Mouse (Mus musculus) midbrain, embryonic 12.5 days (tissue): ENCODE results near the gene Gm20708. TPM values are rescaled to one million over a fixed set of nuclear protein-coding genes. Genes with fewer than 3 reads are reported as not detected.

Source experiments
- ATAC-seq: fragments of 200-750 bp; cut with Nextera tagmentation; 2 replicates; pipeline ENCODE4 v1.8.0; 2017; ENCODE audit warnings: low read depth, moderate TSS enrichment, moderate library complexity; ENCODE audit not compliant: low FRiP score
- H3K27ac ChIP-seq: fragments of 300-500 bp; sonication (generic); replicated peaks from 2 replicates; pipeline ENCODE4 v1.5.1; 2016; ENCODE audit warnings: mild to moderate bottlenecking
- H3K27me3 ChIP-seq: fragments of 300-500 bp; sonication (generic); 2 replicates; pipeline ENCODE4 v1.6.1; 2016; ENCODE audit warnings: mild to moderate bottlenecking
- H3K36me3 ChIP-seq: fragments of 300-500 bp; sonication (generic); 2 replicates; pipeline ENCODE4 v1.6.1; 2016
- H3K4me1 ChIP-seq: fragments of 300-500 bp; sonication (generic); 2 replicates; pipeline ENCODE4 v1.6.1; 2016
- H3K4me2 ChIP-seq: fragments of 300-500 bp; sonication (generic); replicated peaks from 2 replicates; pipeline ENCODE4 v1.6.1; 2016; ENCODE audit warnings: mild to moderate bottlenecking, moderate library complexity
- H3K4me3 ChIP-seq: fragments of 300-500 bp; sonication (generic); 2 replicates; pipeline ENCODE4 v1.5.1; 2016; ENCODE audit warnings: mild to moderate bottlenecking
- H3K9ac ChIP-seq: fragments of 300-500 bp; sonication (generic); replicated peaks from 2 replicates; pipeline ENCODE4 v1.6.1; 2016; ENCODE audit warnings: mild to moderate bottlenecking, moderate library complexity
- H3K9me3 ChIP-seq: fragments of 300-500 bp; sonication (generic); 2 replicates; pipeline ENCODE4 v1.6.1; 2016; ENCODE audit warnings: mild to moderate bottlenecking
- WGBS: fragments of 180-500 bp; shearing (Covaris S2); methylation state at CpG from one replicate; pipeline ENCODE4 v1.1.7; 2016; 5-methylcytosine and 5-hydroxymethylcytosine counted together
- polyA plus RNA-seq: library from polyadenylated mRNA; unstranded; fragments of >200 nt; fragmentation: Nextera tagmentation; extraction: Ambion mirVana; gene quantifications from 2 replicates; pipeline ENCODE4 v1.2.1, GENCODE M21; 2016

Gene Gm20708
- polyA plus RNA-seq, 1 experiment from 2014 or later: 0.56 TPM

DNA sequence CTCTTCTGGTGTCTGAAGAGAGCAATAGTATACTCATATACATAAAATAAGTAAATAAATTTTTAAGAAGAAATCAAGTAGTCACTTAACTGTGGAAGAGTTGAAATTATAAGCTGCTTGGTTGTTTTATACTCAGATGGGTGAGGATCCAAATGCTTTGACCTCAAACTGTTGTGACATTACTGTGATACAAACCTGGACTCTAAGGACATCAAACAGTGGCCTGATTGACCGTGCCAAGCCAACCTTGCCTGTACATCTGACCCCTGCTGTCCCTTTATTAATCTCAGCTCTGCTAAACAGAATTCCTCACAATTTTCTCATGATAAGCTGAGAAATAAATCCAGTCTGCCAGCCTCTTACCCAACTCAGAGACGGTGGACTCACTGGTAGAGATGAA, 36.2 kb downstream of the Gm20708 start:
- ATAC-seq: no peak
- WGBS: 84% methylated on average over 2 of the region's 2 CpGs

GRCm38 (mm10) chr11:117846640-117847039, 37.2 kb downstream of the Gm20708 start:
- WGBS: 51% methylated on average over 5 of the region's 5 CpGs
- Histone ChIP-seq H3K4me1 (peaks cover 28% of the 10 kb centered on the region), H3K4me3 (no peak overlapping the region), H3K4me2 (no peak overlapping the region), H3K36me3 (peaks cover 1% of the 10 kb centered on the region; the same call in 1 of the 2 replicates), H3K27me3 (no peaks in the 10 kb centered on the region), H3K9me3 (no peaks in the 10 kb centered on the region), H3K9ac (no peak overlapping the region), H3K27ac (no peak overlapping the region)
- ATAC-seq: no peak

More for the DNA sequence above, 36.2 kb downstream of the Gm20708 start:
- no peak overlapping the region for H3K4me3 ChIP-seq
- no peaks in the 10 kb centered on the region for H3K27me3 ChIP-seq
- H3K27ac ChIP-seq: no peak overlapping the region
- H3K4me1 ChIP-seq: peaks cover 23% of the 10 kb centered on the region
- no peaks in the 10 kb centered on the region for H3K9me3 ChIP-seq
- no peak overlapping the region for H3K9ac ChIP-seq
- no peak overlapping the region for H3K4me2 ChIP-seq
- no peaks in the 10 kb centered on the region for H3K36me3 ChIP-seq

DNA sequence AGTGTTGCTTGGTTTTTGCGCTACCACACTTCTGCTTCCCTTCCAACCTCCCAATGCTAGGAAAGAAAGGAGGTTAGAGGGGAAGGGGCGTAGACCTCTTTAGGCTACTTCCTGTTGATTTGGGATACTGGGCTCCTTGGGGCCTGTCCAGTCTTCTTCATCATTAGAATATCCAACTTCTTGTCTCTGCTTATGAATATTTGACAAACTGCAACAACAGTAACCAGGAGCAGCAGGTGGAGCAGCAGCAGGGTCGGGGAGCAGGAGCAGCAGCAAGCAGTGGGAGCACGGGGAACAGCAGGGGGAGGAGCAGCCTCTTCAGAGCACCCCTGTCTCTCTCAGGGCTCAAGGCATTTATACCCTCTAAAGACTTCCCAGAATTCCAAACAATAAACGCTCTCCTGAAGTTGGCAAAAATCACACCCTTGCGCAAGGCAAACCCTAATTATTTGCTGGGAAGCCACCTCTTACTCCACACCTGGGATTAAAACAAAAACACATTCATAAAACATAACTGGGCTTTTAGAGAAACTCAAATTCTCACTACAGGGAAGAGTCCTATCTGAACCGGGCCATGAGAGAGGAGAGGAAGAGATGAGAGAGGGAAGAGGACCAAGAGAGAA, 38.2 kb downstream of the Gm20708 start:
- H3K4me3 ChIP-seq: peak overlapping the region; percentile 65; the same call in 1 of the 2 replicates
- H3K36me3 ChIP-seq: peaks cover 12% of the 10 kb centered on the region
- peak overlapping the region; percentile 85 for H3K4me2 ChIP-seq
- 83% methylated on average over 7 of the region's 7 CpGs for WGBS
- no peaks in the 10 kb centered on the region for H3K27me3 ChIP-seq
- no peak for ATAC-seq
- no peaks in the 10 kb centered on the region for H3K9me3 ChIP-seq
- H3K4me1 ChIP-seq: peaks cover 28% of the 10 kb centered on the region
- H3K27ac ChIP-seq: peak overlapping the region; percentile 97
- H3K9ac ChIP-seq: peak overlapping the region; percentile 82

DNA sequence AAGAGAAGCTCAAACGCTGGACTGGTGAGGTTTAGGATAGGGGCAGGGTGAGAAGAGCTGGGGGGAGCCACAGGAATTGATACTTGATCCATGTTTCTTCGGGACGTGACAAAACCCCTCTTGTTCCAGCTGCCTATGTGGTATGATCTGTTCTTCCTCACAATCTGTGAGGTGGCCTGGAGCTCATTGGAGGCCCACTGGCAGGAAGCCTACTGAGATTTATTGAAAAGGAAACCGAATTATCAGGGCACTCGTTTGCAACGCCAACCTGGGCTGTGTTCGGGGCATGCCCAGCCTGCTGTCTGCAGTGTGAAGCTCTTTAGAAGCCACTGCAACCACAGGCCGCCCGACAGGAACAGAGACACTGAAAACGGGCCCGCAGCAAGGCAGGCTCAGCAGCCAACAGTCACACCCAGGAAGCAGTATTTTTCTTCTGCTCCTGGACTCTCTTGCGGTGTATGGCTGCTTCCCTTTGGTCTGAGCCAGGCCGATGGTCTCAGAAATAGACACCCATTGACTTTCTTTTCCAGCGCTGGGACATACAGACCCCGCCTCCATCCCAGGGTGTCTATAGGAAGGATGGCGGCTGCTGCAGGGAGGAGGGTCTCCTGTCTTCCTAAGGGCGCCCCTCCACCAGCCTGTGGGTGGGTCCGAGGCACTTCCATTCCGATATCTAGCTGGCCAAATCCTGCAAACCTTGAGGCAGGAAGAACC, 39.0 kb downstream of the Gm20708 start:
- peak; percentile 83 for ATAC-seq
- Histone ChIP-seq H3K4me3 (peak overlapping the region; percentile 65), H3K4me2 (peak overlapping the region; percentile 85), H3K27me3 (no peaks in the 10 kb centered on the region), H3K9ac (peak overlapping the region; percentile 82), H3K36me3 (peaks cover 19% of the 10 kb centered on the region), H3K4me1 (peaks cover 28% of the 10 kb centered on the region), H3K27ac (peak overlapping the region; percentile 97), H3K9me3 (no peaks in the 10 kb centered on the region)
- 10% methylated on average over 19 of the region's 19 CpGs for WGBS

DNA sequence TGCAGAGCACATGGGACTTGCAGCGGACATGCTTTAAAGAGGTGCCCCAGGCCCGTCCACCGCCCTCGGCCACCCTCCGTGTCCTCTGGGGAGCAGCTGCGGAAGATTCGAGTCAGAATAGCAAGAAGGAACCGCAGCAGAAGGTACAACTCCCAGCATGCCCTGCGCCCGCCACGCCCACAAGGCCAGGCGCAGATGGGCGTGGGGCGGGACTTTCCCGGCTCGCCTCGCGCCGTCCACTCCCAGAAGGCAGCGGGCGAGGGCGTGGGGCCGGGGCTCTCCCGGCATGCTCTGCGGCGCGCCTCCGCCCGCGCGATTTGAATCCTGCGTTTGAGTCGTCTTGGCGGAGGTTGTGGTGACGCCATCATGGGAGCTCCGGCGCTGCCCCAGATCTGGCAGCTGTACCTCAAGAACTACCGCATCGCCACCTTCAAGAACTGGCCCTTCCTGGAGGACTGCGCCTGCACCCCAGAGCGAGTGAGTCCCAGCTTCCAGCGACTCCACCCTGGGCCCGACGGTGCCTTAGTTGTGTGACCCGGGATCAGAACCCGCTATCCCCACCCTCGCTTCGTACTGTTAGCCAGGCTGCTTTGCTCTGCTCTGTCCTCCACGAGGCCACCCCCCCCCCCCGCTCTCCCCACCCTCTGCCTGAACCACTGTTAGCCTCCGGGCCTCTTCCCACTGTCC, 39.7 kb downstream of the Gm20708 start, which contains the start of gene Birc5:
Gene Birc5 (plus strand): TSS at position 267 of the 687 bp plus-strand sequence.
- Histone ChIP-seq H3K9me3 (no peaks in the 10 kb centered on the region), H3K4me2 (peak within 1 kb of the TSS; percentile 85), H3K27me3 (no peaks in the 10 kb centered on the region), H3K4me3 (peak within 1 kb of the TSS; percentile 65), H3K36me3 (peaks cover 25% of the 10 kb centered on the region), H3K9ac (peak within 1 kb of the TSS; percentile 82), H3K27ac (peak within 1 kb of the TSS; percentile 97), H3K4me1 (peaks cover 28% of the 10 kb centered on the region)
- peak; percentile 94 for ATAC-seq
- under 1% methylated on average over 51 of the region's 51 CpGs for WGBS

- Histone ChIP-seq H3K9ac (no peak overlapping the region), H3K4me2 (no peak overlapping the region), H3K4me1 (peaks cover 25% of the 10 kb centered on the region), H3K4me3 (no peak overlapping the region), H3K9me3 (no peaks in the 10 kb centered on the region), H3K36me3 (peaks cover 57% of the 10 kb centered on the region), H3K27ac (no peak overlapping the region), H3K27me3 (no peaks in the 10 kb centered on the region)
- WGBS: 95% methylated on average over 3 of the region's 3 CpGs
- no peak for ATAC-seq
Observed at GRCm38 (mm10) chr11:117852875-117853274, 43.4 kb downstream of the Gm20708 start.

- Histone ChIP-seq H3K4me3 (no peak overlapping the region), H3K4me2 (no peak overlapping the region), H3K27me3 (peaks cover 10% of the 10 kb centered on the region), H3K9ac (no peak overlapping the region), H3K27ac (no peak overlapping the region), H3K4me1 (peaks cover 18% of the 10 kb centered on the region), H3K9me3 (no peaks in the 10 kb centered on the region), H3K36me3 (peaks cover 57% of the 10 kb centered on the region)
- no peak for ATAC-seq
- WGBS: 92% methylated on average over 9 of the region's 9 CpGs
Observed at GRCm38 (mm10) chr11:117854241-117854640, 44.8 kb downstream of the Gm20708 start.

GRCm38 (mm10) chr11:117855360-117855759, 45.9 kb downstream of the Gm20708 start:
- Histone ChIP-seq H3K9me3 (no peaks in the 10 kb centered on the region), H3K4me3 (no peak overlapping the region), H3K9ac (no peak overlapping the region), H3K4me2 (no peak overlapping the region), H3K27me3 (peaks cover 21% of the 10 kb centered on the region), H3K4me1 (peaks cover 15% of the 10 kb centered on the region), H3K27ac (no peak overlapping the region), H3K36me3 (peaks cover 57% of the 10 kb centered on the region)
- 95% methylated on average over 5 of the region's 5 CpGs for WGBS
- ATAC-seq: no peak

DNA sequence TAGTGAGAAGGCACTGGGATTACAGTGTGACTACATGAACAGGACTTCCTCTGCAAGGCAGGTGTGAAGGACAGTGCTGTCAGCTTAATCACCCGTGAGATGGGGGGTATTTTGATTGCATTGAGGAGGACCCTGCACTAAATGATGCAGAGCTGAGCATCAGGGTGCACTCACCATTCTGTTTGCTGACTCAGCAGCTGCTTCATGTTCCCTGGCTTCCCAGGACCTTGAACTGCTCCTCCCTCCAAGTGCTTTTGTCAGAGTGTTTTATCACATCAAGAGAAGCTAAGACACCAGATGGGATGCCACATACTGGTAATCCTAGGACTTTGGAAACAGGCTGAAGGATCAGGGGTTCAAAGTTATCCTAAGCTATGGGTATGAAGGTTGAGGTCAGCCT, 46.5 kb downstream of the Gm20708 start:
- H3K36me3 ChIP-seq: peaks cover 57% of the 10 kb centered on the region
- WGBS: 90% methylated on average over 1 of the region's 1 CpGs

GRCm38 (mm10) chr11:117857462-117857861, 48.0 kb downstream of the Gm20708 start:
- Histone ChIP-seq H3K4me2 (no peak overlapping the region), H3K36me3 (peaks cover 48% of the 10 kb centered on the region), H3K27me3 (peaks cover 42% of the 10 kb centered on the region), H3K9me3 (no peaks in the 10 kb centered on the region), H3K4me3 (no peak overlapping the region), H3K4me1 (peaks cover 10% of the 10 kb centered on the region), H3K27ac (no peak overlapping the region), H3K9ac (no peak overlapping the region)
- WGBS: 96% methylated on average over 10 of the region's 10 CpGs
- ATAC-seq: no peak

More for the DNA sequence above, 46.5 kb downstream of the Gm20708 start:
- ATAC-seq: no peak
- Histone ChIP-seq H3K27me3 (peaks cover 27% of the 10 kb centered on the region), H3K4me1 (peaks cover 13% of the 10 kb centered on the region), H3K9me3 (no peaks in the 10 kb centered on the region), H3K4me2 (no peak overlapping the region), H3K27ac (no peak overlapping the region), H3K4me3 (no peak overlapping the region), H3K9ac (no peak overlapping the region)

- 62% methylated on average over 3 of the region's 3 CpGs for WGBS
- Histone ChIP-seq H3K27ac (no peak overlapping the region), H3K4me3 (no peak overlapping the region), H3K9me3 (no peaks in the 10 kb centered on the region), H3K4me1 (peaks cover 19% of the 10 kb centered on the region), H3K36me3 (peaks cover 38% of the 10 kb centered on the region), H3K27me3 (peaks cover 51% of the 10 kb centered on the region), H3K4me2 (no peak overlapping the region), H3K9ac (no peak overlapping the region)
- no peak for ATAC-seq
Observed at GRCm38 (mm10) chr11:117858392-117858791, 48.9 kb downstream of the Gm20708 start.

- 4% methylated on average over 23 of the region's 23 CpGs for WGBS
- H3K4me2 ChIP-seq: peak within 1 kb of the TSS; percentile 21; the same call in 1 of the 2 replicates
- no peak within 1 kb of the TSS for H3K4me3 ChIP-seq
- ATAC-seq: no peak
- H3K27me3 ChIP-seq: peaks cover 69% of the 10 kb centered on the region
- no peak within 1 kb of the TSS for H3K27ac ChIP-seq
- H3K9ac ChIP-seq: peak within 1 kb of the TSS; percentile 41; the same call in 1 of the 2 replicates
- H3K36me3 ChIP-seq: peaks cover 20% of the 10 kb centered on the region
- peaks cover 34% of the 10 kb centered on the region for H3K4me1 ChIP-seq
- H3K9me3 ChIP-seq: no peaks in the 10 kb centered on the region
Observed at GRCm38 (mm10) chr11:117860601-117861000, 51.1 kb downstream of the Gm20708 start, which contains the start of gene Tmem235. TSS of gene Tmem235 (plus strand) at chr11:117860752.
